Mouse (Mus musculus) mature B cell (primary cell): Measurements from ENCODE around the gene Acsl3.

Experiments
- in situ Hi-C: fragments of 300-500 bp; cut with MboI; formaldehyde crosslinking; loops from 2 replicates; pipeline ENCODE4 v1.14.3; 2019

The Acsl3 gene

DNA sequence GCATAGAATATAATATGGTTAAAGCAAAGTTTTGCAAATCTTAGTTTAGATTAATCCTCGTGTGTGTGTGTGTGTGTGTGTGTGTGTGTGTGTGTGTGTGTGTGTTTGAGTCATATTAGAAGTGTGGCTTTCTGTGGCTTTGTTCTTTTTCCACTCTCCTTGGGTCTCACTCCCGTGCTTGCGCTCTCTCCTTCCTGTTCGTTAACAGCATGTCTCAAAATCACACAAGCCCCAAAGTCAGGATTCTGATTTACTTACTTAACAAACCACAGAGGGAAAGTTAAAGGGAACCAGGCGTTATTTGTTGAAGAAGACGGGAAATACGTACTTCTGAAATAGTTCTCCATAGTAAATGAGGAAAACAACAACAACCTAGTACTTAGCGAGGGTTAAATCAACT lies 26.5 kb downstream of the Acsl3 start:
- in situ Hi-C loops, result no loop called here

DNA sequence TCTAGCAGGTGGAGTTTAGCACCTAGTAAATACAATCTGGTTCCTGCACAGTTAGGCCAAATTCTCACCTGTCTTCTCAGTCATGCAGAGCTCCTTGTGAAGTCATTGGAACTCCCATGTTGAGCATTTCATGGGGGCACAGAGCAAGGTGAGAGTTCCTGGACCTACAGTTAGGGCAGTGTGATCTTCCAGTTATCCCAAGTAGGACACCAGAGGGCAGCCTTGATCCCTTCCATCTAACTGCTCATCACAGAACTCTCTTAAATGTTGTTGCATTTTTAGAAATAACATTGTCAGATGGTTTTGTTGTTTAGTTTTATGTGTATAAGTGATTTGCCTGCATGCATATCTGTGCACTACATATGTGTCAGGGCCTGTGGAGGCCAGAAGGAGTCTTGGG lies 29.2 kb downstream of the Acsl3 start:
- in situ Hi-C loops, result no loop called here

DNA sequence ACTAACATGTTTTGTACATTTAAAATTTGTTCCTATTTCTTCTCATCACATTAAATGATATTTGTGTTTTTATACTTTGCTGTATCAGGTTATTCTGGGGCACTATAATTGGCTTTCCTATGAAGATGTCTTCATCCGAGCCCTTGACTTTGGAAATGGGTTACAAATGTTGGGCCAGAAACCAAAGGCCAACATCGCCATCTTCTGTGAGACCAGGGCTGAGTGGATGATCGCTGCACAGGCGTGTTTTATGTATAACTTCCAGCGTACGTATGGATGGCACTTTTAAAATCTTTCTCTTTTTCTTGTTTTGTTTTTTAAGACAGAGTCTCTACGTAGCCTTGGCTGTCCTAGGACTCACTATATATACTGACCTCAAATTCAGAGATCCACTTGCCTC lies 30.5 kb downstream of the Acsl3 start:
- in situ Hi-C loops, result no loop called here

DNA sequence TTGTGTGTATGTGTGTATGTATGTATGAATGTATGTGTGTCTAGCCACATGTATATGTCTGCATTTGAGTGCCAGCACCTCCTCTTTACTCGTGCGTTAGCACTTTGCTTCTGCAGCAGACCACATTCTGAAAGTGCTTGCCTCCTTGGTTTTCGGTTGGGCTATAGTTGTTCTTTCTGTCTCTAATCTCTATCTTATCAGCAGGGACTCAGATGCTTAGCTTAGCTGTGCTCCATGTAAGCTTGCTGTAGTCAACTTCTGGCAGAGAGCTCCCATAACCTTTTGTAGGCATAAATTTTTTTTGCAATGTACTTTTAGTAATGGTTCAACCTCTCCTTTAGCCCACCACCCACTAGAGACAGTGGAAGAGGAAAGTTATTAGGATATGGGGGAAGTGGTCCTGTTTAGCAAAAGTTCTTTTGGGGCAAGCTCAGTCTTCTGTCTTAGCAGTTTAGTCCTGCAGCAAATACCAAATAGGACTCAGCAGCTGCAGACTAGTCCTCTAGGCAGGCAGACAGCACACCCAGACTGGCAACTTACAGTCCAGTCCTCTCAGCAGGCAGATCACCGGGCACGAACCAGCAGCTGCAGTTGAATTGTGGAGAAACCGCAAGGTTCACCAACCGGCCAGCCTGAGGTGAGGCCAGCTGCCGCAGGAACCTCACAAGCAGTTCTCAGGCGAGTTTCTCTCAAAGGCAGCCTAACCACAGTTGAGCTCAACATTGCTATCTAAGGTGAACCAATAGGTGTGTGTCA lies 37.1 kb downstream of the Acsl3 start:
- in situ Hi-C loops, result no loop called here

DNA sequence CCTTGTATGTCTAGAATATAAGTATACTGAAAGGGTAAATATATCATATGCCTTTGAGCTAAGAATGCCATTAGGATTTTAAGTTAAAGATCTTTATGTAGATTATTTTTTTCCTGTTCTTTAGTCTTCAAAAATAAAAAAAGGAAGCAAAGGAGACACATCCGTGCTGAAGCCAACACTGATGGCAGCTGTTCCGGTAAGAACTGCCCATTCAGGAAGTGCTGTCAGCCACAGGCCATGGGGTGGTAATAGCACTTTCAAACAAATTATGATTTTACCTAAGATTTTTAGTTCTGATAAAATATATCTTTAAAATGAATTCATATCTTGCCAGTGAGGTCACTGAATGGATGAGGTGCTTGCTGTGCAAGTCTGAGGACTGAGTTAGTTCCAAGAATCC lies 38.7 kb downstream of the Acsl3 start:
- in situ Hi-C loops, result no loop called here

DNA sequence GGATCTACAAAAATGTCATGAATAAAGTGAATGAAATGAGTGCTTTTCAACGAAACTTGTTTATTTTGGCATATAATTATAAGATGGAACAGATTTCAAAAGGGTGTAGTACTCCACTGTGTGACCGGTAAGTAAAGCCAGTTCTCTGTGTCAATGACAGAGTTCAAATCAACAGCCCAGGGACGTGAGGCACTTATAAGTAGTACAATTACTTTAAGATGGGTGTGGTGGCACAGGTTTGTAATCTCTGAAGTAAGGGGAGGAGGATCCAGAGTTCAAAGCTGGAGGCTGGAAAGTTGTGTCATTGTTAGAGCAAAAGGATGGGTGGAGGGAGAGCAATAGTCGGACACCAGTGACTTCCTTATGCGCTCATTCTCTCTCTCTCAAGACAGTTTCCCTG lies 39.3 kb downstream of the Acsl3 start:
- in situ Hi-C loops, result no loop called here

DNA sequence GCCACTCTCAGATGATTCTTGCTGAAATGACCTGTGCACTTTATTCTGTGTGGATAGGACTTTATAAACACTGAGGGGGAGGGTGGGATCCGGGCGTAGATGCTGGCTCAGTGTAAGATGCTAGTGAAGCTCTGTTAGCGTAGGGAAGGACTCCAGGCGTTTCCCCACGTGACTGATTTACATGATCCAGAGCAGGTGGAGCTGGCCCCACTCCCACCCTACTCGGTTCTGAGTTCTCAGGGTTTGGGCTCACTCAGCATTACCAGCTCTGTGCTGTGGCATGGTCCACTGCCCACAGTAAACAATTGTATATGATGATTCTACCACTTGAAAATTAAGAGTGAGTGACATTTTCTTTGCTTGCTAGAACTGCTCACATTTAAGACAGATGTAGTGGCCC lies 40.5 kb downstream of the Acsl3 start:
- in situ Hi-C loops, result no loop called here

DNA sequence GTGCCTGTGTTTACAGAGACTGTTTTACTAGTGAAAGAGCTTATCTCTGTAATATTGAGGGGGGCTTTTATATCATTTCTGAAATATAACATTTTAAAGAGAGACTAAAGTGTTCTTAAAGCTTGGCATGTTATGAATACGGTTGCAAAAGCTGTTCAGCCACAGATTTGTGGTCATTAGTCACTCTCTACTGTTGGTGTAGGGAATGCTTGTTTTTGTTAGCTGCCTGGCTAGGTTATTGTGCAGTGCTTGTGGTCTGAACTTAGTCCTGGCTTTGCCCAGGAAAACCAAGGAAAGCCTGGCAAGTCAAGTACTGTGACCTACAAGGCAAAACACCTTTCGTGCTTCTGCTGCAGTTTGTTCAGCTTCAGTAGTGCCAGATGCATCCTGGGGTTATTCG lies 44.1 kb downstream of the Acsl3 start:
- in situ Hi-C loops, result no loop called here

DNA sequence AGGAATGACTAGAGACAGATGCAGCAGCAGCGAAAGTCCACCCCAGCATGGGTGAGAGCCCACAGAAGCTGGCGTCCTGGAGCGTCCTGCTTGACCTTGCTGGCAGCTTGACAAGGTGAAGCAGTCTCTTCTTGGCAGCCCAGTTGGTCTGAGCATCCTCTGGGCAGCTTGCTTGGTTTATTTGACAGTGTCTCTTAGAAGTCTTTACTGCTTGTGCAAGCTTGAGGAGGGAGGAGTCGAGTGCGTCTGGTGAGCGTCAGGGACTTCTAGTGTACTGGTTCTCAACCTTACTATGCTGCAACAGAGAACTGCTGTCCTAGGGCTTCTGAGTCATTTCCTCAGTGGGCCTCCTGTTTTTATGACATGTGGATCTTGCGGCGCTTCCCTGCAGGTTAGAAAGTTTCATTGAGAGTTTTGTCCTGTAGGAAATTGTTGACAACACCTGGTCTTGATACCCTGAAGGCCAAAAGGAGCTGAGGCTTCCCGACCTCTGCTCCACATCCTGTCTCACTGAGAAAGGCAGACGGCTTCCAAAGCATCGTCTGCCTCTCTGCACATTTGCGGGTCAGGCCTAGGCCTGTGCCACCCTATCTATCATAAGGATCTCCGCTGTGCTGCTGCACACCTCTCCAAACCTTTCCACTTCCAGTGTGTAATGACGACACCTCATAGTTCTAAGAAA lies 44.8 kb downstream of the Acsl3 start:
- in situ Hi-C loops, result no loop called here

DNA sequence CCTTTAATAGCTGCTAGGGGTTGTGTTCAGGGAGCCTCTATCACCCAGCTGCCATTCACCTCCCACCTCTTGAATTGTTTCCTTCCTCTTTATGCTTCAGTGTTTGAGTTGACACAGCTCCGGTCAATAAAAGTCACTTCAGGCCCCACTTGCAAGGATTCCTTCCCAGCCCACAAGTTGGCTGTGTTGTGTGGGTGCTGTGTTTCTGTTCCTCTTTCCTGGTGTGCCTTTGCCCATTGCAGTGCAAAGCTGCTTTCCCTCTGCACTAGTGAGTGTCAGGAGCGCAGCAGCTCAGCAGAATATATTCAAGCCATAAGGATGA lies 45.3 kb downstream of the Acsl3 start:
- in situ Hi-C loops, result no loop called here

DNA sequence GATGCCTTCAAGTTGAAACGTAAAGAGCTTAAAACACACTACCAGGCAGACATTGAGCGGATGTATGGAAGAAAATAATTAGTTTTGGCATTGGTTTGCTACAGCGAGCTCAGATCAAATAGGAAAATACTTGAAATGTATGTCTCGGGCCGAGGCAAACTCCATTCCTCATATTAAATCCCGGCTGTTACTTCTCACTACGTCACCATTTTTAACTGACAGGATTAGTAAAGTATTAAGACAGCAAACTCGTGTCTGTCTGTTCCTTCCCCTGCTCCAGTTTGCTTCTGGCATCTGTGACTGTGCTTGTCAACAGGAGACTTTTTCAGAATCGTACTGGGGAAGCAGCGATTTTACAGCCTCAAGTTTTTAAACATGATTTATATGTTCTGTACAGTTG lies 48.7 kb downstream of the Acsl3 start:
- in situ Hi-C loops, result no loop called here

DNA sequence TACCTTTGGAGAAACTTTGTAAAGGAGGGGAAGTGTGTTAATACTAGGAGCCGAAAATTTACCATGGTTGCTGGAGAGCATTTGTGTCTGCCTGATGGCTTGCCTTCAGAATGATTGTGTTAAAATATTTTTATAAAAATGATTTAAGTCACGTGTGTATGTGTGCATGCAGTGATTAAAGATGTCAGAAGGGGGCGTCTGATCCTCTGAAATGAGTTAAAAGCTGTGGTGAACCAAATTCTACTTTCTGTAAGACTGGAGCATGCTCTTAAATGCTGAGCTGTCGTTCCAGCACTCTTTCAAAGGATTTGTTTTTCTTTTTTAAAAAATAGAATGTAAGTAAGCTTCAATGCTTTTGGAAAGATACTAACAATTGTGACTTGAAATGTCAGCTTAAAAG lies 49.7 kb downstream of the Acsl3 start:
- in situ Hi-C loops, result no loop called here

DNA sequence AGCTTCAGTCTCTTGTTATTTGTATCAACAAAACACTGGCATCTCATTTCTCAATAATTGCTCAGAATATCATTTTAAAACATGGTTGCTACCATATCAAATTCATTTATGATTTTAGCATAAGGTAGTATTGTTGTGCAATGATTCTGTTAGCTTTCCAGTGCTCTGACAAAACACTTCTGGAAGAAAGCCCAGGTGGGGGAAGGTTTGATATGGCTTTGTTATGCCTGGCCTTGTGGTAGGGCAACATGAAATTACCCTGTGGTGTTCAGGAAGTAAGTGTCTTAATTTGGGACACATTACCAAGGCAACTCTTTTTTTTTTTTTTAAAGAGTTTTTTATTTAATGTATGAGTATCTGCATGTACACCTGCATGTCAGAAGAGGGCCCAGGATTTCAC lies 52.4 kb downstream of the Acsl3 start:
- in situ Hi-C loops, result no loop called here

DNA sequence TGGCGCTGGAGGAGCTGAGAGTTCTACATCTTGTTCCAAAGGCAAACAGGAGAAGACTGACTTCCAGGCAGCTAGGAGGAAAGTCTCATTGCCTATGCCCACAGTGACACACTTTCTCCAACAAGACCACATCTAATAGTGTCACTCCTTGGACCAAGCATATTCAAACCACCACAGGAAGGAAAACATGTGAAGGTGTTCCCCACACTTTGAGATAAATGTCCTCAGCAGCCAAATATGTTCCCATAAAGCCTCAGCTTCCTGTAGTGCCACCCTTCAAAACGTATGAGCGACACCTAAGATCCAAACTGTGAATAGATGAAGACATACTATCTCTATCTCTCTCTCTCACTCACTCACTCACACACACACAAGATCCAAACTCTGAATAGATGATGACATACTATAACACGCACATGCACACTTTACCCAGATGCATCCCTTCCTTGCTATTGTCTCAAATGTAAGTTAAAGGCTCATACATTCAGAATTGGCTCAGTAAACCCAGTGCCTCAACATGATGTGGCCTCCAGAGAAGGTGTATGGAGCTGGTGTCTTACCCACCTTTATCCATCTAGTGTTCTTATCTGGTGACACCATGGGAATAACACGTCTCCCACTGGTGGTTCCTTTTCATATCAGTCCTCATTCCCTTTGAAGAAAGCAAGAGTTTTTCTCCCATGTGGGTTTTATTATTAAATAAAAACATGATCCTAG lies 53.1 kb downstream of the Acsl3 start:
- in situ Hi-C loops, result no loop called here

DNA sequence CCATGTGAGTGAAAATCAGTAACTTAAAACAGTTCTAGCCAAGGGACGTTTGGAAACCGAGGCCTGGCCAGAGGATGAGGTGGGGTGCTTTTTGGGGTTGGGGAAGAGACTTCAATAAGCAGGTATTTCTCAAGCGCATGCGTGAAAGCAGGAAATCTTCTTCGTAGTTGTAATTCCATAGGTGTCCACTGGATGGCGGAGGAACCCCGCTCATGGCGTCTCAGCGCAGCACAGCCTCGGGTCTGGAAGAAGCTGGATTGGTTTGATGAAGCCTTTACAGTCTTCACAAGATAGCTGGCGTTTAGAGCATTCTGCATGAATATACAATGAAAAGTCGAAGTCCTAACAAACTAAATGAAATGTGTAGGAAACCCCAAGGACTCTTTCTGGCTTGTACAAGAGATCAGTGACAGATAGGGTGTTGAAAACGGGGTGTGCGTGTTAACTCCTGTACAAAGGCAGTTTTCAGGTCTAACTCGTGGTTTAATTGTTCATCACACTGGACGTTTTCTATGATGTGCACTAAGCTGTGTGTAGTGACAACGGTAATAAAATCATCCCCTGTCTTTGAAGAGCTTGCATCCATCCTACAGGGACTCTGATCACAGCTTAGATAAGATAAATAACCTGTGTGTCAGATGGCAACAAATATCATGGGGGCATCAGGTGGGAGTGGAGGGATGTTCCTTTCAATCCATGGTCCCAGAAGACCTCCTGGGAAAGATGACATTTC lies 67.0 kb downstream of the Acsl3 start:
- in situ Hi-C loops, result loop anchor here (25.0 kb wide), 1 partner anchor 963 kb away; no protein-coding TSS in a partner anchor

DNA sequence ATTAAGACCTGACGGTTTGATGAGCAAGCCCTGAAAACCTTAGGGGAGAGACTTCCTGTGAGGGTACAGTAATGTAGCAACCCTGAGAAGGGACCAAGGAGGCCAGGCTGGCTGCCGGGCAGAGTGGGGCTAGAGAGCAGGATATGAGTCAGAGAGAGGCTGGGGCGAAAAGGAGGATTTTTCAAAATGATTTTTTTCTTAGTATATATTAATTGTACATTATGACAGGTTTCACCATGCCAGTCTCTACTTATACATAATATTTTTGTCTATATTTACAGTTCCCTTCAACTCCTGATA lies 67.5 kb downstream of the Acsl3 start:
- in situ Hi-C loops, result loop anchor here (25.0 kb wide), 1 partner anchor 962 kb away; no protein-coding TSS in a partner anchor

DNA sequence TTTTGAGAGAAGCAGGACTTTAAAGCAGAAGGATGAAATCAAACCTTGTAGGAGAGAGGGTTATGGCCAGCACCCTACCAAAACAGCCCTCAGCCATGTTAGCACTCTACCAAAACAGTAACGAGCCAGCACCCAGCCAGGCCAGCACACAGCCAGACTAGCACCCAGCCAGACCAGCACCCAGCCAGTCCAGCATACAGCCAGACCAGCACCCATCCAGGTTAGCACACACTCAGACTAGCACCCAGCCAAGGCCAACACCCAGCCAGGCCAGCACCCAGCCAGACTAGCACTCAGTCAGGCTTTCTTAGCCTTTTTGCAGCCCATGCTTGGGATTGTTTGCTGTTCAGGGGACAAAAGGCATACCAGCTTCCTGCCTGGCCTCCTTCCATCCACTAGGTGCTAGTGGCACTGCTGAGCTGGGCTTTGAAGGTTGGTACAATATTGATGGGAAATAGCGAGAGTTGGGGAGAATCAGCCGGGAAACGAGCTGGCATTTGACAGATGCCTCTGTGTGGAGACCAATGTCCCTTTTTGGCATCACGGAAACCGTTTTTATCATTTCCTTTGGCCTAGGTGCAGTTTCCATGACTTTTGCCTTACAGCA lies 68.1 kb downstream of the Acsl3 start:
- in situ Hi-C loops, result loop anchor here (25.0 kb wide), 1 partner anchor 962 kb away; no protein-coding TSS in a partner anchor

DNA sequence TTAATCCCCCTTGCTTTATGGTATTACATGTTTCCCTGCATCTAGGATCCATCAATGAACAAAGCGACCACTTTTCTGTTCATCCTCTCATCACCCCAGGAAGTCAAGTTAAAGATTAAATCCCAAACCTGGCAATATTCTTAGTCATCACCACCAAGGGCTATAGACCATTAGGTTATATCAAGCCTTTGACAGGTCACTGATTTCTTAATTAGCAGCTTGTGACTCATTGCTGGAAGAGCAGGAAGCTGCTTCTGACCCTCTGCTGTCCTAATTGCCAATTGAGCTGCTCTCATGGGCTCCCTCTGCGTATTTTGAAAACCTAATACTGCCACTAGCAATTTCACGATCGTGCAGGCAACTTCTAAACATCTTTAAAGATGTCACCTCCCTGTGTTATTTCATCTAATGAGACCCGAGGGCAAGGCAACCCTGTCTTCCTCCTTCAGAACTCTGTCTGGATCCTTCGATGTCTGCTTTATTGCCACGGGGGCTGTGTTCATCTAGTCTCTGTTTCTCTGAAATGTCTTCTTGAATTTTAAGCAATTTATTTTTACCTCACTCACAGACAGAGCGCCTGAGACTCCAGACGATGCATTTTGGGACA lies 72.6 kb downstream of the Acsl3 start:
- in situ Hi-C loops, result loop anchor here (25.0 kb wide), 1 partner anchor 957 kb away; no protein-coding TSS in a partner anchor

DNA sequence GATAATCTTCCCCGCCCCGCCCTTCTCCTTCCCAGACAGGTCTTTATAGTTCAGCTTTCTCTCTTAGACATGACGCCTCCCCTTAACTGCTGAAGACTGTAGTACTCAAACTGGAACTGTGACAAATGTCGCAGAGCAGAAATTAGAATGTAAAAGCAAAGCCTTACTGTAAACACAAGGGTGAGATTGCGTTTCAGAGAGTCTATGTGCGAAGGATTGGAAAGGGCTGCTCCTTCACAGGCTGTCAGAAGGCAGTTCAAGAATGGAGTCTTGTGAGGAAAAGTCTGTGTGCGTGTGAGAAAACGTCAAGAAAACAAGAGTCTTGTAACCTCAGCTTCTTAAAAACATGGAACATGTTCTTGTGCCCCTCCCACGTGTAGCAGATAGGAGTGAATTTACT lies 74.7 kb downstream of the Acsl3 start:
- in situ Hi-C loops, result loop anchor here (25.0 kb wide), 1 partner anchor 955 kb away; no protein-coding TSS in a partner anchor

DNA sequence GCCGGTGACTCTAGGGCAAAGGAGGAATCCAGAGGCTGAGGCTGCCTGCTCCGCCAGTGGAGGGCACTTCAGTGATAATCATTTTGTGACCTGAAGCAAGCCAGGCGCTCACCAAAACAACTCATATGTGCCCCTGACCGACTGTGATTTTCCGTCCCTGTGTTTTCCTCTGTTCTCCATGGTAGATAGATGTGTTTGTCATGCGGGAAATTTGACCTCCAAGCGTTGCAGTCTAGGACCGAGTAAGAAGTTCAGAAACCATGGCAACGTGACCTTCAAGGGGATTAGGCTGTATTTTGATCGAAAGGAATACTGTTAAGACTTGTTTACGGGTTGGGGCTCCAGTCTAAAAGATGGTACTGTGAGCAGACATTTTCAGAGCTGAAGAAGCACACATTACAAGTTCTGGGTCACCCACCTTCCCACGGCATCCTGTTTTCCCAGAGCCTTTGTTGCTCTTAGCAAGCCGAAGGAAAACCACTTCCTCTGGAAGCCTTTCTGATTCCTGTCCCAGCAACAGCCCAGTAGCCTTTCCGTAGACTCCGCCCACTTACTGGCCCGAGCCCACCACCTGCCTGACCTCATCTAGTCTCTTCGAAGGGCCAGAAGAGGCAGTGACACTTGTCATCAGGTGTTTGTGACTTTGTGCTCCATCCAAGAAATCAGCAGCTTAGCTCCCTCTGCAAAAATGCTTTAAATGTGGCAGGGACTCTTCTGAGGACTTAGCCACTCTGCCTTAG lies 76.8 kb downstream of the Acsl3 start:
- in situ Hi-C loops, result loop anchor here (25.0 kb wide), 1 partner anchor 953 kb away; no protein-coding TSS in a partner anchor

DNA sequence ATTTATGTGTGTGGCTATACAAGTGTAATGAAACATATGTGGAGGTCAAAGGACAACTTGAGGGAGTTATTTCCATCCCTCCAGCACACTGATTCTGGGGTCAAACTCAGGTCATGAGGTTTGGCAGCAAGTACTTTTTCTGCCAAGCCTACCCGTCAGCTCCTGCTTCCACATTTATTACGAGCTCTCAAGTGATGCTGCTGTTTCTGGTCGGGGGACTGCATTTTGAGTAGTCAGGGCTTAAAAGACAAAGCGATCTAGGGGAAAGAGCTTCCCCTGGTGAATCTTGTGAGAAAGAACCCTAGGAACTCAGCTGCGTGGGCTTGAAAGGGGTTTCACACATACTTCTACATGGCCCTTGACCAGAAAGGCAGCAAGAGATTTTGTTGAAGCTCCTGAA lies 80.0 kb downstream of the Acsl3 start:
- in situ Hi-C loops, result loop anchor here (25.0 kb wide), 1 partner anchor 950 kb away; no protein-coding TSS in a partner anchor
